Mouse (Mus musculus) C2C12 (cell line): ENCODE results near the gene Sv2a. TPM values are rescaled to one million over a fixed set of nuclear protein-coding genes. Genes with fewer than 3 reads are reported as not detected.
A peak's percentile ranks its signal among the peaks of the same experiment; 100 is the strongest.
"Not testable (repeated sequence)": the region's sequence is repeated elsewhere in the genome, so short reads cannot be mapped to it uniquely, and the experiment has no call there.

Source experiments
- H3K27me3 ChIP-seq: one replicate; pipeline ENCODE4 v1.6.1; 2011; ENCODE audit not compliant: control insufficient read depth, insufficient read depth, insufficient read length
- H3K36me3 ChIP-seq: one replicate; pipeline ENCODE4 v1.6.1; 2011; ENCODE audit not compliant: control insufficient read depth, insufficient read depth
- H3K4me3 ChIP-seq: one replicate; pipeline ENCODE4 v1.5.1; 2011; ENCODE audit warnings: mild to moderate bottlenecking, control low read depth; ENCODE audit not compliant: poor library complexity, insufficient read depth, severe bottlenecking
- H3K79me2 ChIP-seq: one replicate; pipeline ENCODE4 v1.6.1; 2011; ENCODE audit not compliant: control insufficient read depth, insufficient read depth
- H3K79me3 ChIP-seq: one replicate; pipeline ENCODE4 v1.6.1; 2011; ENCODE audit warnings: low read depth, control low read depth
- H3ac ChIP-seq: one replicate; pipeline ENCODE3; 2011; ENCODE audit warnings: low read depth; ENCODE audit not compliant: control insufficient read depth, insufficient read length
- CEBPB ChIP-seq: IDR thresholded peaks from one replicate; pipeline ENCODE4 v1.6.1; 2011; ENCODE audit warnings: low read depth, mild to moderate bottlenecking, control low read depth, moderate library complexity
- CTCF ChIP-seq: IDR thresholded peaks from one replicate; pipeline ENCODE4 v1.5.1; 2011; ENCODE audit not compliant: control insufficient read depth, insufficient read depth, insufficient read length
- FOSL1 ChIP-seq: IDR thresholded peaks from one replicate; pipeline ENCODE4 v1.8.0; 2011; ENCODE audit warnings: mild to moderate bottlenecking, low read length; ENCODE audit not compliant: poor library complexity, insufficient read depth, severe bottlenecking
- MAX ChIP-seq: IDR thresholded peaks from one replicate; pipeline ENCODE4 v1.6.1; 2011; ENCODE audit warnings: mild to moderate bottlenecking, control low read depth
- MYOD1 ChIP-seq: IDR thresholded peaks from one replicate; pipeline ENCODE4 v1.6.1; 2011; ENCODE audit warnings: low read depth; ENCODE audit not compliant: control insufficient read depth, insufficient read length
- MYOG ChIP-seq: IDR thresholded peaks from one replicate; pipeline ENCODE4 v1.6.1; 2011; ENCODE audit not compliant: control insufficient read depth, insufficient read length; ENCODE audit errors: extremely low read depth
- USF1 ChIP-seq: IDR thresholded peaks from one replicate; pipeline ENCODE4 v1.6.1; 2011; ENCODE audit warnings: low read depth, mild to moderate bottlenecking, control low read depth, moderate library complexity
- polyA plus RNA-seq: library from polyadenylated mRNA; unstranded; fragments of >200 nt; fragmentation: generic; extraction: Trizol; gene quantifications from one replicate; pipeline ENCODE4 v1.2.1, GENCODE M21; 2012; ENCODE audit warnings: missing spikeins

The Sv2a gene
- polyA plus RNA-seq, 1 experiment: 0.33 TPM

DNA sequence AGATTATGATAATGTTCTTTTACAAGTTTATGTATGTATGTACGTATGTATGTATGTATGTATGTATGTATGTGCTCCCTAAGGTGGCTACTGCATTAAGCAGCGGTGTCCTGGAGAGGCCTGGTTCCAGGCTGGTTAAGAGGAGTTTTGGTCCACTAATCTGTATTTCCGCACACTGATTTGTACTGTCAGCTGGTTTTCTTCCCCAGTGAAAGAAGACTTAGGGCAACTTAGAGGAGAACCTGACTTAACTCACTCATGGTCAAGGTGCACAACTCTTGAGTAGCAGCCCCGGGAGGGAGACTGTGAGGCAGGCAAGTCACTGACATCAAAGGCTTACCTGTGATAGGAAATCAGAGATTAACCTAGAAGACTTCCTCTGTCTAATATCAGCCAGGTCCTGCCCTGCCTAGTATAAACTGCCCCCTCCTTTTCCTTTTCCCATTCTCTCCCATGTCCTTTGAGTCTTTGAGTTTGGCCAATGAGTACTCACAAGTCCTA, 55.9 kb downstream of the Sv2a start:
- Histone ChIP-seq H3K79me3 (no peaks in the 10 kb centered on the region), H3ac (peak overlapping the region; percentile 68), H3K36me3 (no peaks in the 10 kb centered on the region), H3K4me3 (peak overlapping the region; percentile 7), H3K27me3 (no peaks in the 10 kb centered on the region), H3K79me2 (no peaks in the 10 kb centered on the region)
- TF ChIP-seq MAX (no peak), USF1 (no peak), MYOD1 (no peak), FOSL1 (no peak), MYOG (no peak)

DNA sequence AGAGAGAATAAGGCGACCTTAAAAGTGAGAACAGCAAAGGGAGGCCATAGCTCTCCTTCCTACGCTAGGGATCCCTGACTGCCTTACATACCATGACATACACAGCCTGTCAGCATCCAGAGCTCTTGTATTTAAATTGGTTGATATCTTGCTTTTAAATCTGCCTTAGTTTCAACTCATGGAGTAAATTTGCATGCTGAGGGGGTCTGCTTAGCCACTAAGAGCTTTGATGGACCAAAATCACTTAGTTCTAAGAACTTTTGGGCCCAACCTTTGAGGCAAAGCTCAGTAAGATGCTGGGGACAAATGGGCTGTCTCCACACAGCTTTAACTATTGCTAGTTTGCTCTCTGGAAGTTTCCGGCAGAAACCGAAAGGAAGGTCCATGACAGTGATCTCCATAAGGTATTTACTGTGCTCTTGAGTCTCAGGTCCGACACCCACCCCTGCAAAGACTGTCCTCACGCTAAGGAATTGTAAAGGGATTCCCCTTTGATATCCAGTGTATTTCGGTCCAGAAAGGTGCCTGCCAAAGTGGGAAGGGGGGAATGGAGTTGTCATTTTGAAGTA, 56.5 kb downstream of the Sv2a start:
- Histone ChIP-seq H3K27me3 (no peaks in the 10 kb centered on the region), H3K79me2 (no peaks in the 10 kb centered on the region), H3K36me3 (no peaks in the 10 kb centered on the region), H3K79me3 (no peaks in the 10 kb centered on the region), H3K4me3 (peak overlapping the region; percentile 42), H3ac (peak overlapping the region; percentile 68)
- TF ChIP-seq MYOG: no peak
- TF ChIP-seq MAX: no peak
- TF ChIP-seq USF1: no peak

- peak overlapping the region; percentile 42 for H3K4me3 ChIP-seq
- no peaks in the 10 kb centered on the region for H3K27me3 ChIP-seq
- no peak for TF ChIP-seq USF1
- no peak for TF ChIP-seq FOSL1
- TF ChIP-seq MYOG: no peak
- TF ChIP-seq CTCF: no peak
- TF ChIP-seq MYOD1: no peak
- no peak for TF ChIP-seq MAX
- no peak for TF ChIP-seq CEBPB
- no peaks in the 10 kb centered on the region for H3K36me3 ChIP-seq
- H3ac ChIP-seq: peak overlapping the region; percentile 68
- no peaks in the 10 kb centered on the region for H3K79me2 ChIP-seq
- no peaks in the 10 kb centered on the region for H3K79me3 ChIP-seq
Observed at GRCm38 (mm10) chr3:96237904-96238511, 57.1 kb downstream of the Sv2a start.

DNA sequence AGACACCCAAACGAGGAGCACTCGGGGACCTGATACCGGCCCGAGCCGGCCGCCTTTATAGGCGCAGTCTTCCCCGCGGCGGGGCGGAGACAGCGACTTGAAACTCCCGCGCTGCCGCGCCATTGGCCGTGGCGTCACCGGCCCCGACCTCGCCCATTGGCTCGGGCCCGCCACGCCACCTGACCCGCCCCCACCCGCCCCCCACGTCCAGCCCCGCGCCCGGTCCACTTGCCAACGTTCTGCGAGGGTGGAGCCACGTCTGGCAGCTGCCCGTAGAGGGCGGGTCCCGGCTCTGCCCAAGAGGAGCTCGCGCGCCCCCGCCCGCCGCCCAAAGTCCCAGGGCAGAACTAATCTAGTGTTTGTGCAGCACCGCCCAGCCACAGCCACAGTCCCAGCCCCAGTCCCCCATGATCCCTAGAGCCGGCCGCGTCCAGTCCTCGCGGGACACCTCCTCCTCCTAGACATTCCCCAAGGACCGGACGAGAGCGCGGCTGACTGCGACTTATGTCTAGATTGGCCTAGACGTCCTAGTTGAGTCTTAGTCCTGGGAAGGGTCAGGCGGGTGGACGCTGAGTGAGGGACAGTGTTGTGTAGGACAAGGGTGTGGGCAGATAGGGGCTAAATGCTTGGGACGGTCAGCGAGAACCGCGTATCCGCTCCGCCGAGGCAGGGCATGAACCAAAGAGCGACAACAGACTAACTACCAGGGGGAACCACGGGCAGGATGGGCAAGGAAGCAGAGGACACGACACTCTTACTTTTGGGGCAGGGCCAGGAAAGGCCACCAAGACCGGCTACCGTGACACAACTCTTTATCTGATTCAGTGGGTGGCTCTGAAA, 58.2 kb downstream of the Sv2a start, which contains the start of gene Hist2h3c2:
Gene Hist2h3c2 (minus strand): TSS at position 174 of the 840 bp plus-strand sequence.
- H3K27me3 ChIP-seq, H3K79me3 ChIP-seq, H3K36me3 ChIP-seq, H3K79me2 ChIP-seq: not testable (repeated sequence)
- peak within 1 kb of the TSS; percentile 42 for H3K4me3 ChIP-seq
- H3ac ChIP-seq: peak within 1 kb of the TSS; percentile 68

- peak within 1 kb of the TSS; percentile 35 for H3ac ChIP-seq
- not testable (repeated sequence) for H3K36me3 ChIP-seq
Observed at GRCm38 (mm10) chr3:96239949-96240798, 59.2 kb downstream of the Sv2a start, which contains the start of gene Hist2h2aa2. Gene Hist2h2aa2, minus strand, starts transcription at chr3:96240276.

DNA sequence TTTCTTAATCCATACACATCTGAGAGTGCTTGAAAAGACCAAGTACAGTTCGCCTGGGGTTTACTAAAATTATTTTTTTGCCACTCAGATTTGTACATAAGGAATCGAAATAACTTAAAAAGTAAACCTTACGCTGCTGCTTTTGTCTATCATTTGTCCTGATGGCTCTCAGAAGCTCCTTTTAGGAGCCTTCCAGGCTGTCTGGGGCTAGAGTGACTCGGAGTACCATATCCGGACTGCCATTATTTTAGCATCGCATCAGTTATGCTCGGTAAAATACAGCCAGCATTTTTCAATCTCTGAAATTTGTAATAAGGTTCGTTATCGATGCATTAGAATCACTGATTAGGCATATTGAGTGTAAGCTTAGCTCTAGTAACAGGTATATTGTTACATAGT, 59.8 kb downstream of the Sv2a start:
- Histone ChIP-seq H3K4me3 (no peak overlapping the region), H3K27me3 (no peaks in the 10 kb centered on the region), H3ac (no peak overlapping the region), H3K79me3 (no peaks in the 10 kb centered on the region), H3K36me3 (no peaks in the 10 kb centered on the region), H3K79me2 (no peaks in the 10 kb centered on the region)
- no peak for TF ChIP-seq CTCF
- no peak for TF ChIP-seq FOSL1
- no peak for TF ChIP-seq USF1
- TF ChIP-seq CEBPB: no peak
- no peak for TF ChIP-seq MYOG
- TF ChIP-seq MAX: no peak
- TF ChIP-seq MYOD1: no peak

More at GRCm38 (mm10) chr3:96239949-96240798, 59.2 kb downstream of the Sv2a start, which contains the start of gene Hist2h2aa2:
- H3K79me3 ChIP-seq, H3K79me2 ChIP-seq, H3K27me3 ChIP-seq: not testable (repeated sequence)
- H3K4me3 ChIP-seq: peak within 1 kb of the TSS; percentile 29
